Mouse (Mus musculus): Measurements from ENCODE around the gene Asrgl1. TPM values are rescaled to one million over a fixed set of nuclear protein-coding genes. Genes with fewer than 3 reads are reported as not detected.
A peak's percentile ranks its signal among the peaks of the same experiment; 100 is the strongest.
"Not testable (repeated sequence)": the region's sequence is repeated elsewhere in the genome, so short reads cannot be mapped to it uniquely, and the experiment has no call there.

The Asrgl1 gene
- 100 to 1,000 TPM; 133 to 162 TPM for total RNA-seq (2021)
- long read RNA-seq, experiment 1, full-length matches to known transcripts, result 164 of 271 reads
- long read RNA-seq, experiment 1, partial matches to known transcripts, result 80 of 271 reads
- long read RNA-seq, experiment 1, other reads (novel, unspliced or antisense), result 27 of 271 reads
- long read RNA-seq, experiment 2, full-length matches to known transcripts, result 186 of 282 reads
- long read RNA-seq, experiment 2, partial matches to known transcripts, result 67 of 282 reads
- long read RNA-seq, experiment 2, other reads (novel, unspliced or antisense), result 29 of 282 reads

DNA sequence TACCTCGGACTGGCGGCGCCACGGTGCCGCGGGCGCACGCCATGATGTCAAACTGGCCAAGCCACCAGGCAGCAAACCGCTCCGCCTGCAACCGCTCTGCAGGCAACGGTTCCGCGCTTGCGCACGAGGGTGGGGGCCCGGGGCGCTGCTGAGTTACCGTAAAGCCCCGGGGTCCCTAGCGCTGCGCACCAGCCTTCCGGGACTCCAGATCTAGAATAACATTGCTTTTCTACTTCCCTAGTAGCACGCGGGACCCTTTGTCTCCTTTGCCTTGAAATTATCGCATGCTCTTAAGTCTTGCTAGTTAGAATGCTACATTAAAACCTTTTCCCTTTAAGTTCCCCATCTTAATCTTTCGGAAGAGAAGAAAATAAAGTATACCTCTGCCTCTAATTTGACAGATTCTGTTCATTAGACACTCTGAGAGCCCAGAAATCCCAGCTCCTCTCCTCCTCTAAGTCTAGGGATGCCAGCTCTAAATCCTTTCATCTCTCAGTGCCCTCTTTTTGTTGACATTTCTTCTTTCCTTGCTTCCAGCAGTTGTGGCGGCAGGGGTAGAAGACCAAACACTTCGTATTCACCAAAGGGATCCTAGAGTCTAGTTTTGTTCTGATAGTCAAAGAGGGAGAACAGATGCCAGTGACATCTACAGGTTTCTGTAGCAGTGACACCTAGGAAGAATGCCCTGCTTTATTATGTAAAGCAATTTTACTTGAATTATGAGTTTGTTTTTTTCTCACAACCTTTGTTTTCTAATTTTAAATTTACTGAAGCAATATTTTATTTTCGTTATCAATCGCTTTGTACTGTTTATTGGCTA lies at the start of gene Asrgl1:
Gene Asrgl1 (minus strand): TSS at position 125 of the 820 bp plus-strand sequence.
- peak; percentile 91 to 94 for DNase-seq (ENCODE audit: low spot score in 2 of 2)
- TF ChIP-seq CTCF (conservative IDR thresholded peaks at IDR 0.05), result peak; percentile 19
- H3K4me3 ChIP-seq, result peak within 1 kb of the TSS; percentile 64
- peak within 1 kb of the TSS; percentile 95 for H3K27ac ChIP-seq

DNA sequence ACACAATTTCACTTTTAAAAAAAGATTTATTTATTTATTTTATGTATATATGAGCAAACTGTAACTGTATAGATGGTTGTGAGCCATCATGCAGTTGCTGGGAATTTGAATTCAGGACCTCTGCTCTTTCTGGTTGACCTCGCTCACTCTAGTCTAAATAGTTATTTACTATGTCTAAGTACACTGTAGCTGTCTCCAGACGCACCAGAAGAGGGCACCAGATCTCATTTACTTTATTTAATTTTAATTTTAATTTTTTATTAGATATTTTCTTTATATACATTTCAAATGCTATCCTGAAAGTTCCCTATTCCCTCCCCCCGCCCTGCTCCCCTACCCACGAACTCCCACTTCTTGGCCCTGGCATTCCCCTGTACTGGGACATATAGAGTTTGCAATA lies 10.8 kb upstream of the Asrgl1 start:
- TF ChIP-seq CTCF (conservative IDR thresholded peaks at IDR 0.05), result peak; percentile 63

DNA sequence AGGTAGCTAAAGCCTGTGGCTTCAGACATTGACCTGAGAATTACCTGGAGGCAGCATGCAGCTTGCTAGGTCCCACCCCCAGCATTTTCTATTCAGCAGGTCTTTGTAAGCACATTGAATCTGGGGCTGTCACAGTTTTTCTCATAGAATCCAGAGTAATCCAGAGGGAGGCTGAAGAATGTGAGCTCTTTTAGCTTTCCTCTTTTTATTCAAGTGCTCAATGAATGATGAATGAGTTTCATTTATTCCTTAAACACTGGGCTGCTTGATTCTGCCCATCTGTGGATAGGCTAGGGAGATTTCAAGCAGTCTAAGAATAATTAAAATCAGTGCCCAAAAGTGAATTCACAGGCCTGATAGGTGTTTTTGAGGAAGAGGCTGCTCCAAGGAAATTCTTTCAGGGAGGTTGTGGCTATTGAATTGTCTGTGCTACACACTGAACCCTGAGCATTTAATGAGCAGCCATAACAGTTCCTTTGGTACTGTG lies 8.2 kb upstream of the Asrgl1 start:
- peak in 1 of 2 experiments; percentile 55 for DNase-seq (ENCODE audit: low spot score in 2 of 2)
- Histone ChIP-seq H3K27ac (peak overlapping the region; percentile 91), H3K4me3 (no peak overlapping the region)
- no peak for TF ChIP-seq CTCF (conservative IDR thresholded peaks at IDR 0.05)

More for the DNA sequence above, 10.8 kb upstream of the Asrgl1 start:
- no peak for DNase-seq (ENCODE audit: low spot score in 2 of 2)
- H3K27ac ChIP-seq, result no peak overlapping the region
- H3K4me3 ChIP-seq, result no peak overlapping the region

DNA sequence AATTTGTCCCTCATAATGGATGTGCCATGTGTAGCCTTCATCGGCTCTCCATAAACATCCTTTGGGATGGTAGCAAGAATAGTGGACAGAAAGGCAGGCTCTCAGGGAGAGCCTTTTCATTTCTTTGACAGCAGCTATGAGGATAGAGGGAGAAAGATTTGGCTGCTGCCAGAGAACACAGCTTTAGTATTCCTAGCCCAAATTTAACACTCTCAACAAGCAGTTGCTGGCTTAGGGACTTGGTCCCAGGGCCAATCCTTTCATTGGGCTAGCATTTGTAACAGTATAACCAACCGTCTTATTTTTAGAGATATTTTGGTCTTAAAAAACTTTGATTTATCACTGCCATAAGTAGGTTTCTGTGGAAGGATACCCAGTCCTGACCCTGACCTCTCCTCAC lies 7.8 kb upstream of the Asrgl1 start:
- peak overlapping the region; percentile 91 for H3K27ac ChIP-seq
- H3K4me3 ChIP-seq, result no peak overlapping the region
- no peak for TF ChIP-seq CTCF (conservative IDR thresholded peaks at IDR 0.05)
- DNase-seq (ENCODE audit: low spot score in 2 of 2), result peak in 1 of 2 experiments; percentile 23

DNA sequence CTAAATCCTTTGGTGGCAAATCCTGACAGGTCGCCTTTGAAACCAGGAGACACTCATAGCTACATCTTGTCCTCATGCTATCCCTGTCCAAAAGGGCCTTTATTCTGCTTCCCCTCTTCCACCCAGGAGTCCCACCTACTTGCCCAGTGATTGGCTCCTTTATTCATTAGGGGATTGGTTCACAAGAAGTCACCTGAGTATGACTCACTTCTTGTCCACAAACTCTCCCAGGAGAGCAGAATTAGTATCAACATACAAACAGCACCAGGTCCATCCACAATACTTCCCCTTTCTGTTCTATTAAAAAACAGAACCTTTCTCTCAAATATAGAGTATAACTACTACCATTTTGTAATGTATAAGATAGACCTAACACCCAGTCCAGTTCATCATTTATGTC lies 4.9 kb upstream of the Asrgl1 start:
- H3K27ac ChIP-seq, result 0 out of 2 replicates have a peak overlapping the region, but pooled peaks have one; percentile 3
- not testable (repeated sequence) for DNase-seq (ENCODE audit: low spot score in 2 of 2); H3K4me3 ChIP-seq

DNA sequence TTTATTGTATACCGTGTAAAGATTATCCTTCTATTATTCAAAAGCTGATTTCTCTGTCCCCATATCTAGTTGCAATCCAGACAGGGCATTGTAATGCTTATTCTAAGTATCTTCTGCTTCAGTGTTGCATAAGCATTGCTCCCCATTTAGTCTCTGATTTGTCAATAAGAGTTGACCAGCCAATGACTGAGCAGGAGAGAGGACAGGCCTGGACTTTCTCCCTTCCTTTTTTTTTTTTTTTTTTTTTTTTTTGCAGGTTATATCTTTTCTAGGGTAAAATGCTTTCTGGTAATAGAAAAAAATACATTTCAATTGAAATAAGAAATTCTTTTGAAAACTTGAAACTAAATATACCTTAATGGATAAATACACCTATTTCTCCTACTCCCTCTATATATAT lies 1.7 kb upstream of the Asrgl1 start:
- peak overlapping the region; percentile 95; the same call in 1 of the 2 replicates for H3K27ac ChIP-seq
- DNase-seq (ENCODE audit: low spot score in 2 of 2), result no peak
- no peak overlapping the region for H3K4me3 ChIP-seq
- no peak for TF ChIP-seq CTCF (conservative IDR thresholded peaks at IDR 0.05)

DNA sequence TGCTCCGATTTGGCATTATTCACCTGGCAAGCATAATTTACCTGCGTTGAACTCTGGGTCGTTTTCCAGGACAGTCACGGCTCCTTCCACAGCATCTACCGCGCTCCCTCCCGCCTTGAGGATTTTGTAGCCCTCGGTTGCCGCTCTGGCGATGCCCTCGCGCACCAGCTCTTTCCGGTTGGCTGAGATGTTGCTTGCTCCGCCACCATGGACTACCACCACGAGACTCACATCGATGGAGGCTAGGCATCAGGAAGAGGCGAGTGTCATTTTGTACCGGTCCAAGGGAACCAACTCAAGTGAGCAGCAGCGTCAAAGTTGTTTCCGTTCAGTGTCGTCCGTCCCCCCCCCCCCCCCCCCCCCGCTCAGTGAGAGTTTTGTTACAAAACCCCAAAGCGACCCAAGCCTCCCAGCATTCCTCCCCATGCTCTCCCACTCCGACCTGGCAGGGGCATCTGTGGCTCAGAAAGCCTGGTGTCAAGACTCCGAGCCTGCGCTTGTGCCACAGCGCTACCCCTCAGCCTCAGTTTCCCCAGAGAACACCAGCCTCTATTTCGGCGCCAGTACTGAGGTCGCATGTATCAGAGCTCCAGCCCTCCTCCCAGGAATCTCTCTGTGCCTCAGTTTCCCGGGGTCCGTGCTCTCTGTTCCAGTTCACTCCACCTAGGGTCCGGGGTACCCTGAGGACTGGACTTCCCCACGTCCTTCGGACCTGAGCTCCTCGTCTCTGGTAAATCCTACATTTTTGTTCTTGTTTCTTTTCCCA lies 507 bp downstream of the Asrgl1 start:
- Histone ChIP-seq H3K27ac (peak overlapping the region; percentile 95), H3K4me3 (peak overlapping the region; percentile 64)
- no peak for TF ChIP-seq CTCF (conservative IDR thresholded peaks at IDR 0.05)
- DNase-seq (ENCODE audit: low spot score in 2 of 2), result no peak

DNA sequence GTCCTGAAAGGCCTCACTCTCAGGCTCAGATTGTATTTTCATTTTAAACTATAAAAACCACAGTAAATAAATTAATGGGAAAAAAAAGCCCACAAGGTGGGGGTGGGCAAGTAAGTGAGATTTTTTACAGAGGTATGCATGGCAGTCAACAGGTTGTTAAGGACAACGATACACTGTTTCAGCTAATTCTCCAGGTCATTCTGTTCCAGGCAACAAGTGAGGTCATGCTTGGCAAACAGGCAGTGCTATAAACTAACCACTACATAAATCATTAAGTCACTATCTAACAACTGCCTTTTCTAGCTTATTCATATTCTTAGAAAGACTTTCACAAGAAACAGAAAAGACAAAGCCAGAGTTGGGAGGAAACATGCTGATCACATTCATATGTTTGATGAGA lies 5.4 kb downstream of the Asrgl1 start:
- no peak for TF ChIP-seq CTCF (conservative IDR thresholded peaks at IDR 0.05)
- no peak overlapping the region for H3K27ac ChIP-seq
- DNase-seq (ENCODE audit: low spot score in 2 of 2), result no peak

DNA sequence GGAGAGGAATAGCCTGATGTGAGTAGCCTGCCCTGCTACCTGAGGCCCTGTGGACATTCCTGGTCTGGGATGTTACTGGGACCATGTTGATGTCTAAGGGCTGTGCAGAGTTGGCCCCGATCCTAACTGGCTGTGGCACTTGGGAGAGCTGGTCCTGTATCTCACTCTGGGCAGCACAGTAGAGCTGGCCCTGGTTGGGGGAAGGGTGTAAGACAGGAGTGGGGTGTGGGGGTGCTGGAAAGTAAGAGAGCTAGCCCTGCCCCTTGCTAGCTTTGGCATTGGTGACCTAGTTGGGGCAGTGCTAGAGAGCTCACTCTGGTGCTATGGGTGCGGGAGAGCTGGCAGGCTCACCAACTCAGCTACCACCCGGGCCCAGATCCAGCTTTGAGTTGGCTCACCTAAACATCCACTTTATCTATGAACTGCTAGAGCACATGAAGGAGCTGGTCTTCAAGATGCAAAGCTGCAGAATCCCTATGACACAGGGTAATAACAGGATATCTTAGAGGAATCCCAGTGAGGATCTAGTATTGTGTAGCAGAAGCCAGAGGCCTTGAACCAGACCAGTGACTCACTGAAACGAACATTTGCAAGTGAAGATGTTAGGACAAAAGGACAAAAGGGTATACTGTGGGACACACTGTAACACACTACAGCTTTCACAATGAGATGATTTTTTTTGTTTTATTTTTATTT lies 6.8 kb downstream of the Asrgl1 start:
- TF ChIP-seq CTCF (conservative IDR thresholded peaks at IDR 0.05), result no peak
- no peak overlapping the region for H3K4me3 ChIP-seq

More for the DNA sequence above, 5.4 kb downstream of the Asrgl1 start:
- H3K4me3 ChIP-seq, result peak overlapping the region; percentile 64

DNA sequence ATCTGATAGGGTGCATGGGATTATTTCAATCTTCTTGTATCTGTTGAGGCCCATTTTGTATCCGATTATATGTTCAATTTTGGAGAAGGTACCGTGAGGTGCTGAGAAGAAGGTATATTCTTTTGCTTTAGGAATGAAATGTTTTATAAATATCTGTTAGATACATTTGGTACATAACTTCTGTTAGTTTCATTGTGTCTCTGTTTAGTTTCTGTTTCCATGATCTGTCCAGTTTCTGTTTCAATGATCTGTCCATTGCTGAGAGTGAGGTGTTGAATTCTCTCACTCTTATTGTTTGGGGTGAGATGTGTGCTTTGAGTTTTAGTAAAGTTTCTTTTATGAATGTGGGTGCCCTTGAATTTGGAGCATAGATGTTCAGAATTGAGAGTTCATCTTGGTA lies 11.4 kb downstream of the Asrgl1 start:
- not testable (repeated sequence) for DNase-seq (ENCODE audit: low spot score in 2 of 2); H3K27ac ChIP-seq; H3K4me3 ChIP-seq

More for the DNA sequence above, 6.8 kb downstream of the Asrgl1 start:
- no peak overlapping the region for H3K27ac ChIP-seq
- no peak for DNase-seq (ENCODE audit: low spot score in 2 of 2)

DNA sequence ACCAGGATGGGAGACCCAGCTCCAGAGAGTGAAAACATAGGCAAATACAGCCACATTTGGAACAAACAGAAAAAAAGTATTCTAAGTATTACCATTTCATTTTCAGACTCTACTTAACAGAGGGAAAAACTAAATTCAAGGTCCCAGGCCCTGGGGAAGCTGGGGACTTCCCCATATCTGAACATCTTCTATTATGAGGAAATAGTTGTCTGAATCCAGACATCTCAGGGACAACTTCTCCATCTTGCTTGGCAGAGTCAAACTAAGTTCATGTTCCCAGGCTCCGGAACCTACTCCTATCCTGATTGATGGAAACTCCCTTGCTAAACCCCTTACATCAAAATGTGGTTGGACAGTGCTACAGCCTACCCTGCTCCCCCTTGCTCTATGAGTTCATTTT lies 13.0 kb downstream of the Asrgl1 start:
- no peak for DNase-seq (ENCODE audit: low spot score in 2 of 2)
- H3K4me3 ChIP-seq, result no peak overlapping the region
- no peak overlapping the region for H3K27ac ChIP-seq
- TF ChIP-seq CTCF (conservative IDR thresholded peaks at IDR 0.05), result no peak
